Mouse (Mus musculus): Measurements from ENCODE around the gene Nol12.

Nol12 gene

GRCm38 (mm10) chr15:78948152-78948725, 13.5 kb downstream of the Nol12 start:
- no peak for DNase-seq (ENCODE audit: extremely low read depth, low read depth)

- DNase-seq (ENCODE audit: extremely low read depth, low read depth) = no peak
Observed at GRCm38 (mm10) chr15:78948883-78949282, 14.2 kb downstream of the Nol12 start.

- no peak for DNase-seq (ENCODE audit: extremely low read depth, low read depth)
Observed at GRCm38 (mm10) chr15:78955663-78956062, 20.9 kb downstream of the Nol12 start.

- DNase-seq (ENCODE audit: extremely low read depth, low read depth) = peak; percentile 31
Observed at GRCm38 (mm10) chr15:78956351-78956750, 21.6 kb downstream of the Nol12 start.

GRCm38 (mm10) chr15:78957021-78957420, 22.3 kb downstream of the Nol12 start:
- no peak for DNase-seq (ENCODE audit: extremely low read depth, low read depth)

- no peak for DNase-seq (ENCODE audit: extremely low read depth, low read depth)
Observed at GRCm38 (mm10) chr15:78959537-78959936, 24.8 kb downstream of the Nol12 start.

GRCm38 (mm10) chr15:78960088-78960487, 25.4 kb downstream of the Nol12 start:
- no peak for DNase-seq (ENCODE audit: extremely low read depth, low read depth)

- no peak for DNase-seq (ENCODE audit: extremely low read depth, low read depth)
Observed at GRCm38 (mm10) chr15:78962885-78963284, 28.2 kb downstream of the Nol12 start.

- DNase-seq (ENCODE audit: extremely low read depth, low read depth) = no peak
Observed at GRCm38 (mm10) chr15:78971626-78972025, 36.9 kb downstream of the Nol12 start.

- DNase-seq (ENCODE audit: extremely low read depth, low read depth) = no peak
Observed at GRCm38 (mm10) chr15:78973950-78974349, 39.2 kb downstream of the Nol12 start.

- no peak for DNase-seq (ENCODE audit: extremely low read depth, low read depth)
Observed at GRCm38 (mm10) chr15:78977676-78978159, 43.0 kb downstream of the Nol12 start.

- DNase-seq (ENCODE audit: extremely low read depth, low read depth) = no peak
Observed at GRCm38 (mm10) chr15:78978875-78979274, 44.1 kb downstream of the Nol12 start.

GRCm38 (mm10) chr15:78980084-78980483, 45.4 kb downstream of the Nol12 start:
- DNase-seq (ENCODE audit: extremely low read depth, low read depth) = no peak

GRCm38 (mm10) chr15:78982658-78983435, 48.1 kb downstream of the Nol12 start:
- DNase-seq (ENCODE audit: extremely low read depth, low read depth) = peak; percentile 76

- DNase-seq (ENCODE audit: extremely low read depth, low read depth) = peak; percentile 31
Observed at GRCm38 (mm10) chr15:78983436-78984285, 48.9 kb downstream of the Nol12 start.

- no peak for DNase-seq (ENCODE audit: extremely low read depth, low read depth)
Observed at GRCm38 (mm10) chr15:78984286-78984778, 49.6 kb downstream of the Nol12 start.

- DNase-seq (ENCODE audit: extremely low read depth, low read depth) = no peak
Observed at GRCm38 (mm10) chr15:78986536-78987220, 51.9 kb downstream of the Nol12 start.

GRCm38 (mm10) chr15:78988499-78988971, 53.8 kb downstream of the Nol12 start:
- no peak for DNase-seq (ENCODE audit: extremely low read depth, low read depth)

GRCm38 (mm10) chr15:78989152-78990092, 54.7 kb downstream of the Nol12 start:
- no peak for DNase-seq (ENCODE audit: extremely low read depth, low read depth)

GRCm38 (mm10) chr15:78990093-78990463, 55.3 kb downstream of the Nol12 start:
- no peak for DNase-seq (ENCODE audit: extremely low read depth, low read depth)

All from MEL-GATA-1-ER (cell line).